Mouse (Mus musculus) heart, adult 18-20 months (tissue): Measurements from ENCODE around the gene Smtn. TPM values are rescaled to one million over a fixed set of nuclear protein-coding genes. Genes with fewer than 3 reads are reported as not detected.

Experiments
- DNase-seq, 2 experiments: peaks; one replicate each; pipeline ENCODE4 v3.0.0; 2021 to 2022; ENCODE audit warnings: mixed read lengths in 1 of 2
- total RNA-seq, 2 experiments: library from RNA; stranded (reverse); gene quantifications; 2 replicates each; pipeline ENCODE4 v1.2.3; 2021

Gene Smtn
- total RNA-seq, 2 experiments from 2014 or later, result 139 to 154 TPM

DNA sequence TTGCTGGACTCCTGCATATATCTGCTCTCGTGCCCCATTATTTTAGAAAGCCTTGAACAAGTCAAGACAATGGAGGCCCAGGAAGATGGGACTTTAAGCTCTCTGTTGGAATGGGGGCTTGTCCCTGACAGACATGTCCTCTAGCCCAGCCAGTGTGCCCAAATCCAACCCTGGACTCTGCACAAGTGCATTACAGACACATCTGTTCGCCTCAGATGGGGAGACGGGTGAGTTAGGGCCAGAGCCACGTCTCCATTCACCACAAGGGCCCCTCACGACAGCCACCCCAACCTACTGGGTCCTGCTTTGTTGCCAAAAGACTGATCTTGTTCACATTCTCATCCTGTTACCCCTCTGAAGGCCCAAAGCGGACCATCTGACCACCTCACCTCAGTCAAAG, 12.2 kb downstream of the Smtn start:
- no peak for DNase-seq

DNA sequence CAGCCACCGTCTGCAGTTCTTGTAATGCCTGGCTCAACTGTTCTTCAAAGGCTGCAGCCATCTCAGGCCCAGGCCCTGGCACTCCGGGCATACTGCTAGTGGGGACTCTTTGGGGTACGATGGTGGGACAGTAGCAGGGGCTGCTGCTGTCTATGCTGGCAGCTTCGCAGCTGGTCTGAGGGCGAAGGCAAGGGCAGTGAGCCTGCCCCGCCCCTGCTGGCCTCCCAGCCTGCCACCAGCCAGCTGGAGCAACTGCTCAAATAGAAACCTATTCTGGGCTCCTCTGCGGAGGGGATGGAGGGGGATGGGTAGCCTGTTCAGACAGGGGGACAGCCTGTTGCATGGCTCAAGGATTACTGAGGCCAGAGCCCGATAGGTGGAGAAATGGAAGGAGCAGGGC, 12.6 kb downstream of the Smtn start:
- DNase-seq, result peak; percentile 66 to 76

DNA sequence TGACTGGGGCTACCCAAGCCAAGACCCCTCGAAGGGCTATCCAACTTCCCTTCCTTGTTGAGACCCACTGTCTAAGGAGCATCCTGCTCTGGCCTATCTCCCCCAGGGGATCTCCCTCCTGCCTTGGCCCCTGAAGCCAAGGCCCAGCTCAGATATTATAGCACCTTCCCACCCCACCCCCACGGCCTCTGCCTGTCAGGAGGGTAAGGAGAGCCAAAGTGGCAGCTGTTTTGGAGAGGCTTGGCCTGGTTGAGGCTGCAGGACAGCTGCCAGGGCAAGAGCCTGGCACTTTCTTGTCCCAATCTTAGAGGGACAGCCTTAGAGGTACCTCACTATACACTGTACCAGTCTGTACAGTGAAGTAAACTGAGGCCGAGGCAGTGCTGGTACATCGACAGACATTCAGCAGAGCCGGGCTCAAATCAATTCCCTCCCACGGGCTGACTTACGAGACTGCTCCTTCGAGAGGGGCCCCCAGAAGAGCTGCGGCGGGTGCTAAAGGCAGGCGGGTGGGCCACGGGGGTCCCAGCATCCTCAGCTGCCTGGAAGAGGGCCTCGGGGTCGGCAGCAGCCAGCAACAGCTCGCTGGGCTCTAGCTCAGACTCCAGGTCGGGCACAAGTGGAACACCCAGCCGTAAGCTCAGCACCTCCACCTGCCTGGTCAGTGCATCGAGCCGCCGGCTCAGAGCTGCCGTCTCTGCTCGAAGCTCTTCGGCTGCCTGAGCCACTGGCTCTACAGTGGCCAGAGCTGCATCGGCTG, 13.3 kb downstream of the Smtn start:
- DNase-seq, result peak; percentile 69 to 70

DNA sequence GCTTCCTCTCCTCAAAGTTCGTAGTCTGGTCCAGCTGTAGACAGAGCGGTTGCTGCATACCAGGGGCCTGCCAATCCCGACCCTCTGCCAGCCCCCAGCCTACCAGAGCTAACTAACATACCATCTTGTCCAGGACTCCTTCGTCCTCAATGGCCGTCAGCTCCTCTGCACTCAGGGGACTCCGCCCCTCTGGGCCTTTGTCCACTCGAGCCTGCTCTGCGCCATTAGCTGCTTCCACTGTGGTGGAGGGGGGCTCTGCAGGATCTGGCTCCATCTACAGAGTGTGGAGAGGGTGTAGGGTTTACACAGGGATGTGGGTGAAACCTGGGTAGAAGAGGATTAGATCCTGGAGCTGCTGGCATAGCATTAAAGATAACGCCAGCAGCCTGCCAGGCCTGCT, 14.2 kb downstream of the Smtn start:
- DNase-seq, result no peak

DNA sequence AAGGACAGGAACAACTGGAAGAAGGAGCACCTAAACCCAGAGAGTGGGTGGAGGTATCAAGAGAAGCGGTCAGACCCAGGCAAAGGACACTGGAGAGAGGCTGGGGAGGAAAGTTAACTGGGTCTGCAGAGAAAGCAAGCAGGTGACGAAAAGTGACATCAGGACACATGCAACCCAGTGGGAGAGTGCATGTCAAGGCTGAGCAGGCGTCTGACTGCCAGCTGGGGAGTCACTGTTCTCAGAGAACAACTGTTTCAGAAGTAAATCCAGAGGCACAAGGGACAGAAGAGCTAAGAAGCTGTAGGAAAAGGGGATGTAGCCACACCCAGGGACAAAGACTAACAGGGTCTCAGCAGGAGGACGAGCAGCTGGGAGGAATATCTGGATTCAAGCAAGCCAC, 14.9 kb downstream of the Smtn start:
- DNase-seq, result no peak

DNA sequence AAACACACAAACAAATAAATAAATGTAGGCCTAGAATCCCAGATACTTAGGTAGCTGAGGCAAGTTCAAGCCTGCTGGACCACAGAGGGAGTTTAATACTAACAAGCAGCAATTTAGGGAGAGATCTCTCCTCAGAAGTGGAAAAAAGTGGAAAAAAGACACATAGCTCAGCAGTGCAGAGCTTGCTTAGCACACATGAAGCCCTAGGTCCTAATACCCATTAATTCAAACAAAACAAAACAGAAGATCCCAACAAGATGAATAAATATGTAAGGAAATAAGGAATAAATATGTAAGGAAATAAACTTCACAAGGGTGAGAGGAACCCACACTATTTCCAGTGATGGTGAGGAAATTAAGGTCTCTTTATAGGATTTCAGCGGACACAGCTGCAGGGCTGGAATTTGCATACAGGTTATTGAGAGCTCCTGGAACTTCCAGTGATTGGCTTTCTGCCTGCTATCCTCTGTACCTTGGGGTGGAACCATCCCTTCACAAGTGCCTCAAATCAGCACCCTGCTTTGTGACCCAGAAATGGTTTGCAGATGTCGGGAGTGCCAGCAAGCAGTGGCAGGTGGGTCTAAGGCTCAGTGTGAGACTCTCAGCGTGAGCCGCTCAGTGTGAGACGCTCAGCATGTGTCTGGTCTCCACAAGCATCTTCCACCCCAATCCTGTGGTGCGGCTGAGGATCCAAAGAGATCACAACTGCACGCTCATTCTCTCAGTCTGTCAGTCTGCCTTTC, 16.4 kb downstream of the Smtn start:
- DNase-seq, result no peak

DNA sequence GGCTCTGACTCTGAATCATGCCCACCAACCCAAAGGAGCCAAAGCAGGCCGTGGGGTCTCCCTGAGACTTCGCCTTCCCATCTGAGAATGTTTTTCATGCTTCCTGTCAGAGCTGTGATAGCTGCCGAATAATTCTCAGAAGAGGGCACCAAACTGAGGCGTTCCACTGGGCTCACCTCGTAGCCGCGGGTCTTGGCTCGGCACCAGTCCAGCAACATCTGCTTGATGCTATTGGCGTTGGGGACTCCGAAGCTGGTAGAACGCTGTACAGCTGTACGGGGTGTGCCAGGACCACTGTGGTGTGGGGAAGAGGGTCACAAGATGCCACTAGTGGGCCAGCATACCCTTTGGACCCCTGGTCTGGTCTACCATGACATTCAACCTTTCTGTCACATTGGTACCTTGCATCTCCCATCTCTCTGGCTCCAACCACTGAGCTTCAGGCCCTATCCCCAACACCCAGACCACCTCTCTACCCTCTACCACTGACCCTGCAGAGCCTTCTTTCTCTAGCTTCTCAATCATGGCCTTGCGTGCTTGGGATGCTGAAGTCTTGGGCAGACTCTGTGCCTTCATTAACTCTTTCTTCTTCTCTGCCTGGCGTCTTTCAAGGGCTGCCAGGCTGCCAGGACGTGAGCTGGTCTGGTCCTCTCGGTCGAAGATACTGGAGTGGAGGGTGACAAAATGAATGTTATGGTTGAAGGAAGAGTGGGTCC, 18.0 kb downstream of the Smtn start:
- peak in 1 of 2 experiments; percentile 10 for DNase-seq

DNA sequence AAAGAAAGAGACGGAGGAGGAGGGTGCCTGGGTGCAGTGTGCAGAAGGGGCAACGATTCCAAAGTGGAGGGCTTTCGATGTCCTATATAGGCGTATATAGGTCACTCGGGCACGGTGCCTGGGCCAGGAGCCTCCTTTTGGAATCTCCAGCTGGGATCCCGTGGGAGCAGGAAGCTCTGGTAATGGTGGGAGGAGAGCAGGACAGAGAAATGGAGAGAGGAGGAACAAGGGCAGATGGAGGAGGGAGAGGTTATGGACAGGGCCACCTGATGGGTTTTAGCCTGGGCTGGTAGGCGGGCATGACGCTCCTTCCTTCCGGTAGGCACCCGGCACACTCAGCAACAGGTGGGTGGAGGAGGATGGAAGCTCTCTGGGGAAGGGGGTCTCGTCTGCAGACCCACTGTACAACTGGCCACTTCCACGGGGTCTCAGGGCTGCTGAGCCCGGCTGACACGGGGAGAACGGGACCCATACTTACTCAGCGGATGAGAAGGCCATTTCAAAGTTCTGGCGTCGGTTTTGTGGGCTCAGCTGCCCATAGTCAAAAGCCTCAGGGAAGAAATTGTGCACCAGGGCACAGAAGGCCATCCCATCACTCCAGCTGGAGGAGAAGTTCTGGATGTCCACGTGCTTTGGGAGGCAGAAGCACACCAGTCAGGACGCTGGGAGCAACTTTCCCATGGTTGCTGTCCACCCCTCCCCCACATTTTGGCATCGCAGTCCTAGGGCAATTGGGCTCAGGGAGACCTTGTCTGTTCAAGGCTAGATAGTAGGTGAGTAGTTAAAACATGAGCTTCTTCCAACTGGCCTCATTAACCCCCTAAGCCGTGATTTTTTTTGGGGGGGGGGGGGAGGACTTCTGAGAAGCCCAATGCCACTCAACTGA, 18.8 kb downstream of the Smtn start:
- peak in 1 of 2 experiments; percentile 13 for DNase-seq

DNA sequence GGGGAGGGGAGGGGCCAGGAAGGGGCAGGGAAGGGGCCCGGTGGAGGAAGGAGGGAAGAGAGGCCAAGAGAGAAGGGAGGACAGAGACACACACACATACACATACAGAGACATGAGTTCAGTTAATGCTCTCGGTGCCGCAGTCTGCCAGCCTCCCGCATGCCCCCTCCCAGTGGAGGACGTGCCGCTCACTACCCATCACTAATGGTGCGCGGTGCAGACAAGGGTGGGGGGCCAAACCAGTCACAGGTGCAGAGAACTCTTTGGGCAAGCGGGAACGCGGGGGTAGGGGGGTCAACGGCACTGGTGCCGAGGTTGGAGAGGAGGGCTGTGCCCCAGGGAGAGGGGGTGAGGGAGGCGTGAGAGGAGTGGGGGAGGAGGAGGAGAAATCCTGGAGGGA, 19.5 kb downstream of the Smtn start:
- DNase-seq, result no peak

DNA sequence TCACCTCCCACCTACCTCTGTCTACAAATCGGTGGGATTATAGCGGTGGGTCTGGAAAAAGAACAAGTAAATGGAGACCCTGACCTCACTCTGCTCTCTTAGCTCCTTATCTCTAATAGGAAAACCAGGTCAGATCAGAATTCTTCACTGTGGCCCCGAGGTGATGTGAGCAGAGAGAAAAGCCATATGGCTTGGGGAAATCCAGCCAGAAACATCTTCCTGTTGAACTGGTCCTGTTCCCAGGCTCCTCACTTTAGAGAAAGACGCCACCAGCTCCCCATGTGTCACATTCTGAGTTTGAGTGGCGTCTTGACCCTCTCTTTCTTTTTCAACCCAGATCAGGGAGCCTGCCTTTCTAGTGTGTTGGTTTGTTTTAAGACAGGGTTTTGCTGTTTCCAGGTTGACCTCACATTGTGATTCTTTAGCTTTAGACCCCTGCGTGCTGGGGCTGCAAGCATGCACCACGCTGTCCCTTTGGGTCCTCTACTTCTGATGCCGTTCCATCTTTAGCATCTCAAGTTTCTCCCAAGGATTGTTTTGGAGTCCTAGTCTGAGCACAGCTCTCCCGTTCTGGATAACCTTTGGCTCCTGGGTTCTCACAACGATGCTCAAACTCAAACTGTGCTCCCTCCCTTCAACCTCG, 20.5 kb downstream of the Smtn start:
- DNase-seq, result peak in 1 of 2 experiments; percentile 16

DNA sequence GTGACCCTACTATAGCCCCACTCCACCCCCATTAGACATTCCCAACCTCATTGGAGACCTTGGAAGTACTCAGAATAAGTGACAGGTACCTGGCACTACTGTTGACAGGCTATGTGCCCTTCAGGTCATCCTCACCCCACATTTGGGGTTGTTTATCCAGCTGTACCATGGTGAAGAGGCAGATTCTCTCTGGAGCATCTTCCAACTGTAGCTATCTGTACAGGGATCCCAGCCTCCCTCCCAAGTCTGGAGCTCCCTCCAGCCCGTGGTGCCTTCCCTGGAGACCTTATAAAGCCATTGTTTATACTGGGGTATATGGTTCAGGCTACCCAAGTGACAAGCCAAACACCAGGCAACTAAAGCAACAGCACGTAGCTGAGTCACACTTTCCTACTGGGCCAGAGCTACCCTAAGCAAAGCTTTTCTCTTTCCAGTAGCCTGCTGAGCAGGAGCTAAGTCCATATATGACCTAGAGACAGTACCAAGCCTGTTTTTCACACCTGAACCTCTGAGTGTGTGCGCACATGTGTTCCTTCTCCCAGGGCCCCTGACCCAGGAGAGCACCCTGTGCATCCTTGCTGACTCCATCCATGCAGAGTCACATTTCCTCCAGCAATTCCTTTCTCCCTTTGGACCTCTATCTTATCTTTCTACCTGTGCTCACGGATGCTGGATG, 21.2 kb downstream of the Smtn start:
- DNase-seq, result peak in 1 of 2 experiments; percentile 10

DNA sequence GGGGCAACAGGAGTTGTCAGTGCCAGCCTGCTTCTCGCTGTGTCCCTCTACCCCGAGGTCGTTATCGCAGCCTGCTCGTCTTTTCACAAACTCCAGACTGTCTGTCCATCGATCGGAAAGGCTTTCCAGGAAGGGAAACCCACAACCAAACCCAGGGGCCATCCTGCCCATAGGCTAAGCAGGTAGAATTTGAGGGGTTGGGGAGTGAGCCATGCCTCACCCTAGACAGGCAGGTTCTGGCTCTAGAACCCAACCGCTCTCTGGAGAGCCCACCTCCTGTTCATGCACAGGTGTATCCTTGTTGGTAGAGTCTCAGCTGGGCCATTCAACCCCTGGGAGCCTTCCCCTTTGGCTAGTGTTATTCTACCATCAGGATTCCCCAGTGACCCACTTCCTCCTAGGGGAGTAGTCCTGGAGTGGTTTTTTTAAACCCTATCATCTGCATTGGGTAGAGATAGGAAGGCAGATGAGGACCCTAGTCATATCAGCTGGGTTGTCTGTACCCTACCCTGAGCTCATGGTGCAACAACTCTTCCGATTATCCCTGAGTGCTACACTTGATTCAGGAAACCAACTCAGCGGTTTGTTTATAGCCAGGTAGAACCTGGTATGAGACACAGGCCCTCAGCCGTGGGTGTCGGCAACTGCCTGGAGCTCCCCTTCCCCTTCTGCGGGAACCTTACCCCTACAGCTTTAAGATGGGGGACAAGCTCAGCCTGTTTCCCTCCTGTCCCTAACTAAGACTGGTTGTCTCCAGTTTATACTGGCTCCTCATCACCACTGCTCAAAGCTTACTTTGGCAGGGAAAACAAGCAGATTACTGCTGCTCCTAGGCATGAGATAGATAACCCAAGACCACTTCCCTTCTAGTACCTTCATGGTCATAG, 22.3 kb downstream of the Smtn start:
- DNase-seq, result peak in 1 of 2 experiments; percentile 36

DNA sequence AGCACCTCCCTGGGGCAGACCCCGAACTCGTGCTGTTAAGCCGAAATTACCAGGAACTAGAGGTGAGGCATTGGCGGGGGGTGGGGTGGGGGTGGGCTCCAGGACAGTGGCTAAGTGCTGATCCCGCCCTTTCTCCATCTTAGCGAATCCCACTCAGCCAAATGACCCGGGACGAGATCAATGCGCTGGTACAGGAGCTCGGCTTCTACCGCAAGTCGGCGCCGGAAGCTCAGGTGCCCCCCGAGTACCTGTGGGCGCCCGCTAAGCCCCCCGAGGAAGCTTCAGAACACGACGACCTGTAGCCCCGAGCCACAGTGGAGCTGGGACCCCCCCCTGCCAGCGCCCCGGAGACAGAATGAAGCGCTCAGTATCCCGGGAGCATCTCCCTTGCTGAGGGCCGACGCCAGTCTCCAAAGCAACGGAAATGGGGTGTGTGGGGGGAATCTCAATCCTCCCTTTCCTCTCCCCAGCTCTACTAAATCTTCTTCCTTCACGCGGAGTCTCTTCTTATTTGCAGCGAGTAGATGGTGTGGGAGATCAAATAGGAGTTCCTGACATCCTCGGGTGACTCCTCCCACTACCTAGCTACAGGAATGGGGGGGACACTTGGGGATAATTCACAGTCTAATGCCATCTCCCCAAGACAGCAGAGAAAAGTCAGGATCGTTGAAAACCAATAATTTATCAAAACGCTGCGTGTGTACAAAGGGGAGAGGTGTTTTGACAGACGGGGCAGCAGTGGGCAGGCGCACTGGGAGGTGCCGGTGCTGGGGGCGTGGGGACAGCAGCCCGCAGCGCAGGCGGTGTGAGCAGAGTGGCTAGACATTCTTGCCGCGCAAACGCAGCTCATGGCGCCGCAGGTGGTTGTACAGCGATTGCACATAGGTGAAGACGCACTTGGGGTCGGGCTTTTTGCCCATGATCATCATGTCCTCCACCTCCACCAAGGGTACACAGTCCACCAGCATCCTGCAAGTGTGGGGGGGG, 23.3 kb downstream of the Smtn start:
- DNase-seq, result peak in 1 of 2 experiments; percentile 48

DNA sequence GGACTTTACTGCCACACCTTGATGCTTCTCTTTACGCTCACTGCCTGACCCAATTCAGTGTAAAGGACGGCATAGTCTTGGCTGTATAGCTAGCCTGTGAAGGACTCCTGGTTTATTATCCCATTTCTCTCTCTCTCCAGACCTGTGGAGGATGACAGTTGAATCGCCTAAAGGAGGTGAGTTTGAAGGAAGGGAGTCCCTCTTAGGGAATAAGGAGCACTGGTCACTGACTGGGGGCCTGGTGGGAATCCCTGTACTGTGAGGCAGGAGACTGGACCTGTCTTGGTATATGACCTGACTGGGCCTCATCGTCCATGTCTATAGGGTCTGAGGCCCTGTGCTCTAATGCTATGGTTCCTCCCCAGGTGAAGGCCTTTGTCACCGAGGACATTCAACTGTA, 24.3 kb downstream of the Smtn start:
- DNase-seq, result no peak

DNA sequence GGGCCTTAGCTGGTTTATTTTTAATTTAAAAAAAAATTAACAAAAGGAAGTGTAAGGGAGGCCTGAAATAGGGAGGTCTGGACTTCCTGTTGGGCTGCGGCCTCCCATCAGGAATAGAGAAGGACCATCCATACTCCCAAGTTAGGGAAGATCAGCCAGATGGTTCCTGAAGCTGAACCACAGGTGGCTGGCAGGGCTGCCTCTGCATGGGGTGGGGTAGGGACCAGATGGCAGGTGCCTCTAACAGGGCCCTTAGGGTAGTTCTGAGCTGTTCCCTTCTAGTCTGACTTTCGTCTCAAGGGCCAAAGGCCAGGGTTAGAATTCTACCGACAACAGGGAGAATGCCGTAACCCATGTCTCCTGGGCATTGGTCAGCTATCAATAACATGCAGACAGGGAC, 24.8 kb downstream of the Smtn start:
- no peak for DNase-seq

DNA sequence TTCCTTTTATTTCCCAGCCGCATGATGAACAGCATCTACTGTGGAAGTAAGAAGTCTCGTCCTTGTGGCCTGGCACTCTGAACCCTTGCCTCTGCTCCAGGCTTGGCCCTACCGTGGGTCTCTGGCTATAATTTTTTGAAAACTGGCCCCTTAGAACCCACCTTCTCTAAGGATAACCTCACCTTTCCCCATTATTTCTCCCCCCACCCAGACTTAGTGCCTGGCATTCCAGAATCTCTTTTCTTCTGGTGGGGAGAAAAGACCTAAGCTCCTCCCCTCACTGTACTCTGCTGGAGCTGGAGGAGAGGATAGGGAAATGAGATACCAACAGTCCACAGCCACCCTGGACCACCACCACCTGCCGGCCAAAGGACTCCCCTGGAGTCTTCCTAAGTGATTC, 25.2 kb downstream of the Smtn start:
- DNase-seq, result no peak

DNA sequence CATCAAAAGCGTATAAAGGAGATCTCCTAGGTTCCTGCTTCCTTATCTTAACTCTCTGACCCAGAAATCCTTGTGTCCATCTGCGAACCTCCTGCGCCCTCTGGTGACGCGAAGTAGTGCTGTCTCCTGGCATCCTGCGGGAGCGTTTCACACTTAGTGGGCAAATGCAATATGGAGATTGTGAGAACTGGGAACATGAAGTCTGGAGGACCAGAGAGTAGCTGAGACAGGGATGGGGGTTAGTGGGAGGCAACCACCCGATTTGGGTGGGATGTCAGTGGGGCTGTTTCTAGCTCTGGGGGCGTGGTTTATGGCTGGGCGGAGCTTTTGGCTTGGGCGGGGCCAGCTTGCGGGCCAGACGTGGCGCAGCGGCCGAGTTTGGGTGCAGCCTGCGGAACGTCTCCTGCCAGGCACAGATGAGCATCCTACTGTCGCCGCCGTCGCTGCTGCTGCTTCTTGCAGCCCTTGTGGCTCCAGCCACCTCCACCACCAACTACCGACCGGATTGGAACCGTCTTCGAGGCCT, 25.8 kb downstream of the Smtn start, which contains the start of gene Selenom:
TSS of gene Selenom (plus strand) at position 156 of the 526 bp plus-strand sequence.
- DNase-seq, result peak; percentile 94 to 98

DNA sequence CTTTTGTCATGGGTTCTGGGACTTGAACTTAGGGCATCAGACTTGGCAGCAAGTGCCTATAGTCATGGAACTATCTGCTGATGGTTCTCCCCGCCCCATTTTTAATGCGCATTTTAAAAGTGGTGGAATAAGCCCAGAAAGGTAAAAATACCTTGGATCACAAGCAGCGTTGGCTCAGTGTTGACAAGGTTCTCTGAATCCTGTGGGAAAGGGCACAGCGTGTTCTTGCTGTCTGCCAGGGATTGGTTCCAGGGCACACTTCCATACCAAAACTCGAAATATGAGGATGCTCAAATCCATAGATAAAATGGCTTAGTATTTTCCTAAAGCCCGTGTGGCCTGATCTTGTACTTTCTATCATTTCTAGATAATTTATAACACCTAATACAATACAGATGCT, 27.1 kb downstream of the Smtn start:
- DNase-seq, result no peak
